Mouse (Mus musculus) forebrain, embryonic 13.5 days (tissue): Measurements from ENCODE around the gene Man1c1. TPM values are rescaled to one million over a fixed set of nuclear protein-coding genes. Genes with fewer than 3 reads are reported as not detected.

Experiments used
- ATAC-seq: fragments of 200-750 bp; cut with Nextera tagmentation; 2 replicates; pipeline ENCODE4 v1.8.0; 2017
- H3K27ac ChIP-seq: fragments of 300-500 bp; sonication (generic); 2 replicates; pipeline ENCODE4 v1.5.1; 2015; ENCODE audit warnings: inconsistent platforms, mild to moderate bottlenecking, moderate library complexity
- H3K27me3 ChIP-seq: fragments of 300-500 bp; sonication (generic); 2 replicates; pipeline ENCODE4 v1.6.1; 2015; ENCODE audit warnings: mild to moderate bottlenecking, inconsistent platforms
- H3K36me3 ChIP-seq: fragments of 300-500 bp; sonication (generic); 2 replicates; pipeline ENCODE4 v1.6.1; 2015; ENCODE audit warnings: mild to moderate bottlenecking, inconsistent platforms; ENCODE audit not compliant: poor library complexity, severe bottlenecking
- H3K4me1 ChIP-seq: fragments of 300-500 bp; sonication (generic); 2 replicates; pipeline ENCODE4 v1.6.1; 2015; ENCODE audit warnings: inconsistent platforms
- H3K4me2 ChIP-seq: fragments of 300-500 bp; sonication (generic); 2 replicates; pipeline ENCODE4 v1.6.1; 2015; ENCODE audit warnings: inconsistent platforms, mild to moderate bottlenecking, moderate library complexity
- H3K4me3 ChIP-seq: fragments of 300-500 bp; sonication (generic); 2 replicates; pipeline ENCODE4 v1.5.1; 2015; ENCODE audit warnings: mild to moderate bottlenecking, inconsistent platforms
- H3K9ac ChIP-seq: fragments of 300-500 bp; sonication (generic); 2 replicates; pipeline ENCODE4 v1.6.1; 2015; ENCODE audit warnings: mild to moderate bottlenecking, inconsistent platforms
- H3K9me3 ChIP-seq: fragments of 300-500 bp; sonication (generic); replicated peaks from 2 replicates; pipeline ENCODE4 v1.6.1; 2016; ENCODE audit warnings: inconsistent platforms
- WGBS: fragments of 180-500 bp; shearing (Covaris S2); methylation state at CpG from one replicate; pipeline ENCODE4 v1.1.7; 2015; 5-methylcytosine and 5-hydroxymethylcytosine counted together
- microRNA-seq: library from miRNA; unstranded; fragments of <30 nt; microRNA quantifications from one replicate; pipeline ENCODE4, GENCODE M21; 2016
- polyA plus RNA-seq: library from polyadenylated mRNA; unstranded; fragments of >200 nt; fragmentation: Nextera tagmentation; extraction: Ambion mirVana; gene quantifications from 2 replicates; pipeline ENCODE4 v1.2.1, GENCODE M21; 2015

Man1c1 gene
- polyA plus RNA-seq, 1 experiment from 2014 or later: 1.6 TPM

DNA sequence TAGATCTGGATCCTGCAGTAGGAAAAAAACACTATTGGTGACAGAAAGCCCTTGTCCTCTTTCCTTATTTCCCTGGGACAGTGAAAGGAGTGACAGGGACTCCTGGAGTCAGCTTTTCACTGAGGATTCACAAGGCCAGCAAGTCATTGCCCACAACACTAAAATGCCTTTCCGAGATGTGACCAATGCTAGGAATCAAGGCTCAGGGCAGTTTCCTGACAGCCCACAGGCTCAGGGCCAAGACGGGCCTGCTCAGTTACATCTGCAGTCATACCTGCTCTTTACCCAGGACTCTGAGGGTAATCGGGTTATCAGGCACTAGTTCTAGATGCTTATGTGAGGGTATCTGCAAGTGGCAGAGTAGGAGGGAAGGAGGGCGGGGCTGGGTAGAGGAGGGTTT, 180.6 kb downstream of the Man1c1 start:
- H3K27me3 ChIP-seq: no peaks in the 10 kb centered on the region
- WGBS: 93% methylated on average over 4 of the region's 4 CpGs
- H3K9me3 ChIP-seq: no peaks in the 10 kb centered on the region
- H3K4me2 ChIP-seq: no peak overlapping the region
- H3K9ac ChIP-seq: no peak overlapping the region
- ATAC-seq: no peak
- peaks cover 7% of the 10 kb centered on the region; the same call in 1 of the 2 replicates for H3K4me1 ChIP-seq
- H3K36me3 ChIP-seq: peaks cover 67% of the 10 kb centered on the region
- H3K4me3 ChIP-seq: no peak overlapping the region
- no peak overlapping the region for H3K27ac ChIP-seq

GRCm38 (mm10) chr4:134519281-134519680, 184.8 kb downstream of the Man1c1 start:
- no peak overlapping the region for H3K4me2 ChIP-seq
- ATAC-seq: no peak

GRCm38 (mm10) chr4:134518541-134518940, 185.5 kb downstream of the Man1c1 start:
- Histone ChIP-seq H3K4me2 (no peak overlapping the region), H3K9ac (no peak overlapping the region), H3K27ac (no peak overlapping the region), H3K27me3 (no peaks in the 10 kb centered on the region), H3K9me3 (no peaks in the 10 kb centered on the region), H3K36me3 (peaks cover 19% of the 10 kb centered on the region), H3K4me1 (no peaks in the 10 kb centered on the region), H3K4me3 (no peak overlapping the region)
- WGBS: 90% methylated on average over 4 of the region's 4 CpGs
- ATAC-seq: no peak

More at GRCm38 (mm10) chr4:134519281-134519680, 184.8 kb downstream of the Man1c1 start:
- Histone ChIP-seq H3K9ac (no peak overlapping the region), H3K27ac (no peak overlapping the region), H3K9me3 (no peaks in the 10 kb centered on the region), H3K27me3 (no peaks in the 10 kb centered on the region), H3K36me3 (peaks cover 26% of the 10 kb centered on the region), H3K4me3 (no peak overlapping the region), H3K4me1 (no peaks in the 10 kb centered on the region)

GRCm38 (mm10) chr4:134517719-134518118, 186.4 kb downstream of the Man1c1 start:
- no peak overlapping the region for H3K27ac ChIP-seq
- no peak overlapping the region for H3K4me3 ChIP-seq
- H3K4me1 ChIP-seq: peaks cover 2% of the 10 kb centered on the region
- H3K9me3 ChIP-seq: no peaks in the 10 kb centered on the region
- H3K9ac ChIP-seq: no peak overlapping the region
- H3K27me3 ChIP-seq: no peaks in the 10 kb centered on the region
- no peak overlapping the region for H3K4me2 ChIP-seq
- ATAC-seq: no peak
- 88% methylated on average over 10 of the region's 10 CpGs for WGBS
- peaks cover 11% of the 10 kb centered on the region; the same call in 1 of the 2 replicates for H3K36me3 ChIP-seq

GRCm38 (mm10) chr4:134516981-134517380, 187.1 kb downstream of the Man1c1 start:
- Histone ChIP-seq H3K27ac (no peak overlapping the region), H3K4me2 (no peak overlapping the region), H3K9ac (no peak overlapping the region), H3K36me3 (peaks cover 10% of the 10 kb centered on the region; the same call in 1 of the 2 replicates), H3K4me3 (no peak overlapping the region), H3K4me1 (peaks cover 8% of the 10 kb centered on the region), H3K9me3 (no peaks in the 10 kb centered on the region), H3K27me3 (no peaks in the 10 kb centered on the region)
- ATAC-seq: no peak
- WGBS: 86% methylated on average over 8 of the region's 8 CpGs

- peaks cover 18% of the 10 kb centered on the region for H3K4me1 ChIP-seq
- H3K9me3 ChIP-seq: no peaks in the 10 kb centered on the region
- H3K36me3 ChIP-seq: peaks cover 4% of the 10 kb centered on the region; the same call in 1 of the 2 replicates
- no peaks in the 10 kb centered on the region for H3K27me3 ChIP-seq
- WGBS: 75% methylated on average over 7 of the region's 7 CpGs
- H3K4me2 ChIP-seq: no peak overlapping the region
- ATAC-seq: no peak
- H3K9ac ChIP-seq: no peak overlapping the region
- H3K27ac ChIP-seq: no peak overlapping the region
- H3K4me3 ChIP-seq: no peak overlapping the region
Measured at GRCm38 (mm10) chr4:134515614-134516013, 188.5 kb downstream of the Man1c1 start.

- Histone ChIP-seq H3K27me3 (no peaks in the 10 kb centered on the region), H3K4me1 (peaks cover 18% of the 10 kb centered on the region), H3K27ac (no peak overlapping the region), H3K36me3 (no peaks in the 10 kb centered on the region), H3K4me3 (no peak overlapping the region), H3K4me2 (no peak overlapping the region), H3K9me3 (no peaks in the 10 kb centered on the region), H3K9ac (no peak overlapping the region)
- WGBS: 95% methylated on average over 11 of the region's 11 CpGs
- no peak for ATAC-seq
Measured at GRCm38 (mm10) chr4:134514309-134514930, 189.7 kb downstream of the Man1c1 start.

- 33% methylated on average over 15 of the region's 15 CpGs for WGBS
- Histone ChIP-seq H3K4me3 (peak overlapping the region; percentile 23), H3K4me1 (peaks cover 18% of the 10 kb centered on the region), H3K36me3 (peaks cover 2% of the 10 kb centered on the region; the same call in 1 of the 2 replicates), H3K27ac (no peak overlapping the region), H3K4me2 (peak overlapping the region; percentile 48), H3K9ac (no peak overlapping the region), H3K27me3 (no peaks in the 10 kb centered on the region), H3K9me3 (no peaks in the 10 kb centered on the region)
- no peak for ATAC-seq
Measured at GRCm38 (mm10) chr4:134512798-134513197, 191.3 kb downstream of the Man1c1 start.

- Histone ChIP-seq H3K4me2 (peak overlapping the region; percentile 89), H3K4me3 (peak overlapping the region; percentile 54), H3K9me3 (no peaks in the 10 kb centered on the region), H3K27me3 (no peaks in the 10 kb centered on the region), H3K9ac (peak overlapping the region; percentile 62; the same call in 1 of the 2 replicates), H3K4me1 (peaks cover 18% of the 10 kb centered on the region), H3K36me3 (peaks cover 11% of the 10 kb centered on the region), H3K27ac (no peak overlapping the region)
- 77% methylated on average over 6 of the region's 6 CpGs for WGBS
- ATAC-seq: no peak
Measured at GRCm38 (mm10) chr4:134511730-134512129, 192.4 kb downstream of the Man1c1 start.

Small RNA genes lying within 50 kb of the gene (microRNA-seq; reads per million reads assigned to microRNA genes)
- gene Mir6403: not detected

Other genes with a start within 250 kb of the Man1c1 start
- gene Stmn1, start 236.0 kb downstream of the Man1c1 start, polyA plus RNA-seq: 6,579 and 6,954 TPM in 2 replicates
- 5.5 and 6.0 TPM in 2 replicates for gene Paqr7, start 207.6 kb downstream of the Man1c1 start, polyA plus RNA-seq
- gene Aunip, start 193.3 kb downstream of the Man1c1 start, polyA plus RNA-seq: 10.6 and 11.9 TPM in 2 replicates
- 132 and 139 TPM in 2 replicates for gene Mtfr1l, start 168.9 kb downstream of the Man1c1 start, polyA plus RNA-seq
- gene Selenon, start 152.1 kb downstream of the Man1c1 start, polyA plus RNA-seq: 9.3 and 11.1 TPM in 2 replicates
- gene Ldlrap1, start 63.7 kb upstream of the Man1c1 start, polyA plus RNA-seq: 2.6 and 2.7 TPM in 2 replicates
- 91.3 and 91.8 TPM in 2 replicates for gene Maco1, start 149.1 kb upstream of the Man1c1 start, polyA plus RNA-seq
- 1.5 TPM in 2 replicates for gene Rhd, start 160.2 kb upstream of the Man1c1 start, polyA plus RNA-seq
- gene Tmem50a, start 210.7 kb upstream of the Man1c1 start, polyA plus RNA-seq: 161 and 176 TPM in 2 replicates
- gene Rsrp1, start 219.3 kb upstream of the Man1c1 start, polyA plus RNA-seq: 474 and 488 TPM in 2 replicates
- gene Syf2, start 226.6 kb upstream of the Man1c1 start, polyA plus RNA-seq: 74.8 and 79.1 TPM in 2 replicates